Mouse (Mus musculus): ENCODE results near the gene Plbd2. TPM values are rescaled to one million over a fixed set of nuclear protein-coding genes. Genes with fewer than 3 reads are reported as not detected.
"Not testable (repeated sequence)": the region's sequence is repeated elsewhere in the genome, so short reads cannot be mapped to it uniquely, and the experiment has no call there.

The Plbd2 gene
- polyA plus RNA-seq, 1 experiment = 23.2 TPM

DNA sequence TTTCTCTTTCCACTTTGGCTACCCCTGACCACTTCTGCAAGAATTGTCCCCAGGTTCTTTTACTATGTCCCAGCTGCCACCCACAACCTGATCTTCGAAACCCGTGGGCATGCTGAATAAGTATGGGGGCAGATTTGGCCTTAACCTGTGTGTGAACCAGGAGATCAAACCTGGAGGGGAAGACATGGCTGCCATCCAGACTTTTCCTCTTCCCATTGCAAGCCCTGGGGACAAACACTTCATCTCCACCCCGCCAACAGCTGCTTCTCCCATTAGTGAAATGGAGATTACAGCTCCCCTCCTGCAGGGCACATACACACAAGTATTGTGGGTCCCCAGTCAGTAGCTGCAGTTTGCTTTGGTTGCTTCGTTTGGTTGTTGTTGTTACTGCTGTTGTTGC lies 3.9 kb upstream of the Plbd2 start:
- TF ChIP-seq POLR2A (IDR thresholded peaks at IDR 0.05; ENCODE audit: borderline replicate concordance, extremely low read depth, insufficient read depth, insufficient read length, poor library complexity, severe bottlenecking) (no peak), CTCF (IDR thresholded peaks at IDR 0.05; ENCODE audit: borderline replicate concordance, extremely low read depth, insufficient read depth, insufficient read length) (no peak)
- no peak for DNase-seq (ENCODE audit: low read depth)

DNA sequence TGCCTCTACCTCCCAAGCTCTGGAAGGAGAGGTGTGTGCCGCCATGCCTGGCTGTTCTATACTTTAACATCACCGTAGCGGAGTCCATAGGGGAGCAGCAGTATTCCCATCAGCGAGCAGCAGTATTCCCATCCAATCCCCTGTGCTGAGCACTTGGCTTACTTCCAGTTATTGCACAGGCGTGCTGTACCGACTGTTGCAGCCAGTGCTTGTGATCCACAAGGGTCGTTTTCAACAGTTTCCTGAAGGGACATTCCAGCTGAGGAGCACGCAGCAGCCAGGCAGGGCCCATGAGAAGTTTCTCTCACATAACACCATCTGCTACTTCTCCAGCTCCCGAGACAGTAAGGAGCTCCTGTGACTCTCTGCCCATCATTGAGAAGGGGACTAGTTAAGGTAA lies 3.1 kb upstream of the Plbd2 start:
- DNase-seq (ENCODE audit: low read depth) = peak; percentile 61
- TF ChIP-seq CTCF (IDR thresholded peaks at IDR 0.05; ENCODE audit: borderline replicate concordance, extremely low read depth, insufficient read depth, insufficient read length) (no peak), POLR2A (IDR thresholded peaks at IDR 0.05; ENCODE audit: borderline replicate concordance, extremely low read depth, insufficient read depth, insufficient read length, poor library complexity, severe bottlenecking) (no peak)

DNA sequence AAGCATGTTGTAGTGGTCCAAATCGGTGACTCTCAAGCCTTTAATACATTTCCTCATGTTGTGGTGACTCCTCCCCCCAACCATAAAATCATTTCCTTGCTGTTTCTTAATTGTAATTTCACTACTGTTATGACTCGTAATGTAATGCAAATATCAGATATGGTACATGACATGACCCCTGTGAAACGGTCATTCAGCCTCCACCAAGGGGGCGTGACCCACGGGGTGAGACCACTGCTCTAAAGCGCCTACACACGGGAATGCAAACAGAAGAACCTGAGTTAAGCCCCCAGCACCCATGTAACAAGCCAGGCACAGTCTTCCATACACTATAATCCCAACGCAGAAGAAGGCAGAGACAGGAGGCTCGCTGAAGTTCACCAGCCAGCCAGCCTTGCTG lies 2.4 kb upstream of the Plbd2 start:
- TF ChIP-seq CTCF (IDR thresholded peaks at IDR 0.05; ENCODE audit: borderline replicate concordance, extremely low read depth, insufficient read depth, insufficient read length) (no peak), POLR2A (IDR thresholded peaks at IDR 0.05; ENCODE audit: borderline replicate concordance, extremely low read depth, insufficient read depth, insufficient read length, poor library complexity, severe bottlenecking) (no peak)
- DNase-seq (ENCODE audit: low read depth) = no peak

DNA sequence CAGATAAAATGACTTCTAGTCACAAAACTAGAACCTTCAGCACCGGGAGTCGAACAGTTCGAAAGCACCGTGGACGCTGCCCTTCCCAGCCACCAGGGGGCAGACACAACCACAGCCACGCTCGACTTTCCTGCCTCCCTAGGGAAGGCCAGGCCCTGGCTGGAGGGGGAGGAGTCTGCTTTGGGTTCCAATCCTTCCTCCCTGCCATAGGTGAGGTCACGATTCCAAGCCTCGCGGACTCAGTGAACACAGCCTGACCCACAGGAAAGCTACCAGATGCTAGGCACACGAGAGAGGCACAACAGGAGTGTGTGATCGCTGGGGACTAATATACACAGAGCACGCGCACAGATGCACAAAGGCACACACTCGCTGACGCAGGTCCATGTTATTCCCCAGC lies 1.9 kb upstream of the Plbd2 start:
- no peak for TF ChIP-seq POLR2A (IDR thresholded peaks at IDR 0.05; ENCODE audit: borderline replicate concordance, extremely low read depth, insufficient read depth, insufficient read length, poor library complexity, severe bottlenecking)
- TF ChIP-seq CTCF (IDR thresholded peaks at IDR 0.05; ENCODE audit: borderline replicate concordance, extremely low read depth, insufficient read depth, insufficient read length) = peak; percentile 88
- peak; percentile 67 for DNase-seq (ENCODE audit: low read depth)

DNA sequence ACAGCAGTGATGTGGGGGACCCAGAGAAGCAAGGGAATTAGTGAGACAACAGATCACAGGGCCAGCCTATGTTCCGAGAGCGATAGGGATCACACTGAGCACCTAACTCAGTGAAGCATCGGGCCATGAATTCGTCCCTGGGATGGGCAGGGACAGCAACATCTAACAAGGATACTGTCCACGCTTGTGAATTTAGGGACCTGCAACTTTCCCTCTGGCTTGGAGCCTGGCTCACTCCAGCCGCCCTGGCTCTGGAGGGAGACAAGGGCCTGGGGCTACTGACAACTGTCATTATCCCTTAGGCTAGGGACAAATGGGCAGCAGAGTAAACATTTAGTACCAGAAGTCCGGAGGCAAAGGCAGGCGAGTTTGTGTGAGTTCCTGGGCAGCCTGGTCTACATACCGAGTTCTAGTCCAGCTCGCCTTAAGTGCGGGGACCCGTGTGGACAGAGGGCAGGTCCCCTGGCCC lies 716 bp downstream of the Plbd2 start:
- DNase-seq (ENCODE audit: low read depth) = no peak
- TF ChIP-seq POLR2A (IDR thresholded peaks at IDR 0.05; ENCODE audit: borderline replicate concordance, extremely low read depth, insufficient read depth, insufficient read length, poor library complexity, severe bottlenecking) (no peak), CTCF (IDR thresholded peaks at IDR 0.05; ENCODE audit: borderline replicate concordance, extremely low read depth, insufficient read depth, insufficient read length) (no peak)

DNA sequence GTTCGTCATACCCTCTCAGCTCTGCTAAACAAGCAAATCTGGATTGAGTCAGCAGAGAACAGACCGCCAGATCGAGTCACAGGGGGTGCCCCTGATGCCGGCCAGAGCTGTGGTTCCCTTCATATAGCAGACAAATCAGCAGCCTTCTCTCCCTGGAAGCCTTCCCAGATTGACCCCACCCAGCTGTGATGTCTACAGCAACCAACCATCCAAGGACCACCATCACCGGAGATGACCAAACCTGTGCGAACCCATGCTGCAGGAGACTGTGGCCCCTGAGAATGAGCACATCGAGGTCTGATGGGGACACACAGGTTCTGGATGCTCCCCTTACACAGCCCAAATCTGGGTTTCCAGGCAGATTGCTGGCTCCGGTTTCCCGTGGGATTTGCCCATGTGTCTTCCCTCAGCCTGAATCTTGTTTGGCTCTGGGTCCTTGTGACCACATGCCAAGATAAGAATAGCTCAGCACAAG lies 1.2 kb downstream of the Plbd2 start:
- TF ChIP-seq CTCF (IDR thresholded peaks at IDR 0.05; ENCODE audit: borderline replicate concordance, extremely low read depth, insufficient read depth, insufficient read length) (no peak), POLR2A (IDR thresholded peaks at IDR 0.05; ENCODE audit: borderline replicate concordance, extremely low read depth, insufficient read depth, insufficient read length, poor library complexity, severe bottlenecking) (no peak)
- DNase-seq (ENCODE audit: low read depth) = no peak

DNA sequence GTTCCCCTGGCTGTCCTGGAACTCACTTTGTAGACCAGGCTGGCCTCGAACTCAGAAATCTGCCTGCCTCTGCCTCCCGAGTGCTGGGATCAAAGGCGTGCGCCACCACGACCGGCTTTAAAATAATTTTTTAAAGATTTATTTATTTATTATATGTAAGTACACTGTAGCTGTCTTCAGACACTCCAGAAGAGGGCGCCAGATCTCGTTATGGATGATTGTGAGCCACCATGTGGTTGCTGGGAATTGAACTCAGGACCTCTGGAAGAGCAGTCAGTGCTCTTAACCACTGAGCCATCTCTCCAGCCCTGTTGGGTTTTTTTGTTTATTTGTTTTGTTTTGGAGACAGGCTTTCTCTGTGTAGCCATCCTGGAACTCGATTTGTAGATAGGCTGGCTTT lies 2.8 kb downstream of the Plbd2 start:
- DNase-seq (ENCODE audit: low read depth) = not testable (repeated sequence)

DNA sequence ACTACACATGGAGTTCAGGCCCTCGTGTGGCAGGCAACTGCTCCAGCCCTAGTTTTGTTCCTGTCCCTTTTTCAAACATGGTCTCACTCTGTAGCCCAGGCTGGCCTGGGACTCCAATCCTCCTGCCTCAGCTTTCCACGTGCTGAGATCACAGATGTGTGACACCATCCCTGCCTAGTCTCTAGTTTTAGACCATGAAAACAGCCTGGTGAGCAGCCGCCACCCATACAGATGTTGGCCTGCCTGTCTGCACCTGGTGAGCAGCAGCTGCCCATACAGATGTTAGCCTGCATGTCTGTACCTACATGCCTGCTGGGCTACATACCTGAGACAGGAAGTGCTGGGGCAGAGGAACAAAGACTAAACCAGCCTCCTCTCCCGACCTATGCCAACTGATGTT lies 4.2 kb downstream of the Plbd2 start:
- no peak for DNase-seq (ENCODE audit: low read depth)
- TF ChIP-seq CTCF (IDR thresholded peaks at IDR 0.05; ENCODE audit: borderline replicate concordance, extremely low read depth, insufficient read depth, insufficient read length) = no peak
- TF ChIP-seq POLR2A (IDR thresholded peaks at IDR 0.05; ENCODE audit: borderline replicate concordance, extremely low read depth, insufficient read depth, insufficient read length, poor library complexity, severe bottlenecking) = no peak

DNA sequence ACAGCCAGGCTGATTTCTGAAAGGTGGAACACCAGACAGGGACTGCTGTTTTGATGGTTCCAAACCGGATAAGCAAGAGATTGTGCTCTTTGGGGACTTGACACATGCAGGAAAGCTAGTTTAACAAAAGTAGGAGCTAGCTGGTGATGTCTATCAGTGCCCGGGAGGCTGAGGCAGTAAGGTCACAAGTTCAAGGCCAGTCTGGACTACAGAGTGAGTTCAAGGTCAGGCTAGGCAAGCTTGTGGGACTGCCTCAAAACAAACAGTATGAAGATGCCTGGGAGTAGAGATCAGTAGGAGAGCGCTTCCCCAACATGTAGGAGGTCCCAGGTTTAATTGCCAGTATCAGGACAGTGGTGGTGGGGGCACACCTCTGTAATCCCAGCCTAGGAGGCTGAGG lies 6.4 kb downstream of the Plbd2 start:
- TF ChIP-seq CTCF (IDR thresholded peaks at IDR 0.05; ENCODE audit: borderline replicate concordance, extremely low read depth, insufficient read depth, insufficient read length) (no peak), POLR2A (IDR thresholded peaks at IDR 0.05; ENCODE audit: borderline replicate concordance, extremely low read depth, insufficient read depth, insufficient read length, poor library complexity, severe bottlenecking) (no peak)
- no peak for DNase-seq (ENCODE audit: low read depth)

DNA sequence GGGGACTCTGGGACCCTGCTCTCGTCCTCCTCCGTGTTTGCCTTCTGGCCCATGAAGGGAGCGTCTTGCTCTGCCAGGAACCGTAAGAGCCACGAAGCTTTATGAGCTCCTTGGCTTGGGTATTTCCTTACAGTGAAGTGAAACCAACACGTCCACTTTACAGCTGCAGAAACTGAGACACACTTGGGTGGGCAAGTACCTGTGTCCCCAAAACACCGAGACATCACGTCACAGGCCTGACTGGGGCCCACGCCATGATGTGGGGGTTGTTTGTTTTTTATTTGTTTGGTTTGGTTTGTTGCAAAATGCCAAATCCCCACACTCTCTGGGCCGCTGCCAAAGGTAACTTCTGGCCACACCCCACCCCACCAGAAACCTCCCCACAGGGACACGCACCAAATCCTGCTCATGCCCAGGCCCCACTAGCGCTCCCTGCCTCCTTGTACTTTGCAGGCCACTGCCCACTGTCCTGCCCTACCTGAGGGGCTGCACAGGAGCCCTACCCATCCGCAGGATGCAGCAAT lies 7.7 kb downstream of the Plbd2 start:
- TF ChIP-seq CTCF (IDR thresholded peaks at IDR 0.05; ENCODE audit: borderline replicate concordance, extremely low read depth, insufficient read depth, insufficient read length) = no peak
- TF ChIP-seq POLR2A (IDR thresholded peaks at IDR 0.05; ENCODE audit: borderline replicate concordance, extremely low read depth, insufficient read depth, insufficient read length, poor library complexity, severe bottlenecking) = no peak
- DNase-seq (ENCODE audit: low read depth) = no peak

DNA sequence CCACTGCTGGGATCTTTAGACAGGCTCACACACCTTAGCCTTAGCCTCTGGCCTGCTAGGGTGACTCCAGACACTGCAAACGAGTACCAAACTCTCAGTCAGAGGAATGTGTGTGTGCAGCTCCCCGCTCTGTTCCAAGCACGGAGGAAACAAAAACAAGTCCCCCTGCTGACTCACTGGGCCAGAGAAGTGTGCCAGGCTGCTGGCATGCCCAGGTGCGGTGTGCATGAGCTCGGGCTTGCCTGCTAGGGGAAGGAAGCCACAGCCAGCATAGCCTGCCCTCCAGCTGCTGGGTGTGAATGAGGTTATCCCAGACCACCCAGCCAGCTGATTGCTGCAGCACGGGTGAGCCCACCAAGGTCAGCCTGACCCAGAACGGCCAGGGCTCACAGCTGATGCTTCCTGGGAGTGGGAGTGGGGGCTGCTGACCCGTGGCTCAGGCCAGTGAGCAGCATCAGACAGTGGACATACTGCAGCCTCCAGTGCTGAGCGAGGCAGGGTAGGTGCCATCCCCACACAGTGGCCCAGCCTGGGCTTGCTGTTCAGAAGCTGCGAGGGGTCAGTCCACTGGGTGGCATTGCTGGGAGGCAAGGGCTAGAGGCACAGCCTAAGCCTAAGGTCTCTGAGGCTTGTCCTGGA lies 8.2 kb downstream of the Plbd2 start:
- DNase-seq (ENCODE audit: low read depth) = no peak
- TF ChIP-seq POLR2A (IDR thresholded peaks at IDR 0.05; ENCODE audit: borderline replicate concordance, extremely low read depth, insufficient read depth, insufficient read length, poor library complexity, severe bottlenecking) = no peak

DNA sequence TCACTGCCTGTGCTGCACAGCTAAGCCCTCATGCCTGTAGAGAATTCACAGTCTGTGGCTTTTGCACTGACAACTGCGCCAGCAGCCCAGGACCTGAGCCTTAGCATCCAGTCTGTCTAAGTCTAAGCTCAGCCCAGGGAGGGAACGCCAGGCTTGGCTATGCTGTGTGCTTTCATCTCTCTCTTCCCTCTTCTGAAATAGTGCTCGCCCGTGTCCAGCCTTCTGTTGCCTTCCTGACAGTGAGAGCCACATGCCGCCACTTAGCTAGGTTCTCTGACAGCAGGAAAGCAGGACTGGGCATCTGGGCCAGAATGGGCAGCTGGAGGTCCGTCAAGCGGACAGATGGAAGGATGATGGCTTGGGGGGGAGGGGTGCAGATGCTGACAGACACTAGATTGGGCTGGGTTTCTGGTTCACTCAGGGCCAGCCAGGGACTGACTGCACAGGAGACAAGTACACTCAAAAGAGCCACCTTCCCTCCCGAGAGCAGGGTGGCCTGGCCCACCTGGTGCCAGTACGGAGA lies 9.5 kb downstream of the Plbd2 start:
- TF ChIP-seq CTCF (IDR thresholded peaks at IDR 0.05; ENCODE audit: borderline replicate concordance, extremely low read depth, insufficient read depth, insufficient read length) (no peak), POLR2A (IDR thresholded peaks at IDR 0.05; ENCODE audit: borderline replicate concordance, extremely low read depth, insufficient read depth, insufficient read length, poor library complexity, severe bottlenecking) (no peak)
- peak; percentile 42 for DNase-seq (ENCODE audit: low read depth)
